Mouse (Mus musculus): ENCODE measurements around the gene Lrcol1. TPM values are rescaled to one million over a fixed set of nuclear protein-coding genes. Genes with fewer than 3 reads are reported as not detected.

The Lrcol1 gene
- polyA plus RNA-seq, 1 experiment from 2014 or later = not detected

- 86% methylated on average over 4 of the region's 4 CpGs for WGBS
- Histone ChIP-seq H3K9me3 (replicated peaks; ENCODE audit: control insufficient read depth, low read length) (no peaks in the 10 kb centered on the region), H3K27me3 (ENCODE audit: control insufficient read depth, insufficient read depth, low read length) (peaks cover 8% of the 10 kb centered on the region), H3K4me2 (ENCODE audit: low read depth, low read length) (no peak overlapping the region), H3K4me3 (ENCODE audit: low read depth, low read length) (no peak overlapping the region), H3K36me3 (replicated peaks; ENCODE audit: control insufficient read depth, insufficient read depth, low read depth, low read length) (no peaks in the 10 kb centered on the region), H3K9ac (replicated peaks; ENCODE audit: low read length) (no peak overlapping the region), H3K4me1 (ENCODE audit: control insufficient read depth, insufficient read depth, low read length) (no peaks in the 10 kb centered on the region), H3K27ac (replicated peaks; ENCODE audit: low read depth, low read length) (no peak overlapping the region)
- DNase-seq (ENCODE audit: low spot score) (no peak), ATAC-seq (replicated peaks; ENCODE audit: insufficient number of reproducible peaks, low FRiP score, low TSS enrichment, low read depth) (no peak)
Measured at GRCm38 (mm10) chr5:110345553-110345952, 1.0 kb downstream of the Lrcol1 start.

- no peaks in the 10 kb centered on the region for H3K9me3 ChIP-seq (replicated peaks; ENCODE audit: control insufficient read depth, low read length)
- WGBS = 86% methylated on average over 8 of the region's 8 CpGs
Measured at GRCm38 (mm10) chr5:110347006-110347405, 2.5 kb downstream of the Lrcol1 start.

GRCm38 (mm10) chr5:110354716-110355115 is 10.2 kb downstream of the Lrcol1 start:
- Histone ChIP-seq H3K4me1 (ENCODE audit: control insufficient read depth, insufficient read depth, low read length) (no peaks in the 10 kb centered on the region), H3K4me3 (ENCODE audit: low read depth, low read length) (no peak overlapping the region), H3K9me3 (replicated peaks; ENCODE audit: control insufficient read depth, low read length) (no peaks in the 10 kb centered on the region), H3K36me3 (replicated peaks; ENCODE audit: control insufficient read depth, insufficient read depth, low read depth, low read length) (no peaks in the 10 kb centered on the region), H3K4me2 (ENCODE audit: low read depth, low read length) (no peak overlapping the region), H3K27me3 (ENCODE audit: control insufficient read depth, insufficient read depth, low read length) (peaks cover 2% of the 10 kb centered on the region; the same call in 1 of the 2 replicates), H3K27ac (replicated peaks; ENCODE audit: low read depth, low read length) (no peak overlapping the region), H3K9ac (replicated peaks; ENCODE audit: low read length) (no peak overlapping the region)
- peak; percentile 68 for DNase-seq (ENCODE audit: low spot score)
- no peak for ATAC-seq (replicated peaks; ENCODE audit: insufficient number of reproducible peaks, low FRiP score, low TSS enrichment, low read depth)
- 15% methylated on average over 7 of the region's 7 CpGs for WGBS

More at GRCm38 (mm10) chr5:110347006-110347405, 2.5 kb downstream of the Lrcol1 start:
- no peaks in the 10 kb centered on the region for H3K4me1 ChIP-seq (ENCODE audit: control insufficient read depth, insufficient read depth, low read length)
- no peak overlapping the region for H3K4me3 ChIP-seq (ENCODE audit: low read depth, low read length)
- no peaks in the 10 kb centered on the region for H3K36me3 ChIP-seq (replicated peaks; ENCODE audit: control insufficient read depth, insufficient read depth, low read depth, low read length)
- no peak for DNase-seq (ENCODE audit: low spot score)
- no peak overlapping the region for H3K4me2 ChIP-seq (ENCODE audit: low read depth, low read length)
- peaks cover 6% of the 10 kb centered on the region for H3K27me3 ChIP-seq (ENCODE audit: control insufficient read depth, insufficient read depth, low read length)
- no peak overlapping the region for H3K27ac ChIP-seq (replicated peaks; ENCODE audit: low read depth, low read length)
- no peak for ATAC-seq (replicated peaks; ENCODE audit: insufficient number of reproducible peaks, low FRiP score, low TSS enrichment, low read depth)
- no peak overlapping the region for H3K9ac ChIP-seq (replicated peaks; ENCODE audit: low read length)

- Histone ChIP-seq H3K4me2 (ENCODE audit: low read depth, low read length) (no peak overlapping the region), H3K9me3 (replicated peaks; ENCODE audit: control insufficient read depth, low read length) (no peaks in the 10 kb centered on the region), H3K36me3 (replicated peaks; ENCODE audit: control insufficient read depth, insufficient read depth, low read depth, low read length) (no peaks in the 10 kb centered on the region), H3K27me3 (ENCODE audit: control insufficient read depth, insufficient read depth, low read length) (peaks cover 2% of the 10 kb centered on the region; the same call in 1 of the 2 replicates), H3K4me1 (ENCODE audit: control insufficient read depth, insufficient read depth, low read length) (no peaks in the 10 kb centered on the region), H3K27ac (replicated peaks; ENCODE audit: low read depth, low read length) (no peak overlapping the region), H3K4me3 (ENCODE audit: low read depth, low read length) (no peak overlapping the region), H3K9ac (replicated peaks; ENCODE audit: low read length) (no peak overlapping the region)
- DNase-seq (ENCODE audit: low spot score) (peak; percentile 94), ATAC-seq (replicated peaks; ENCODE audit: insufficient number of reproducible peaks, low FRiP score, low TSS enrichment, low read depth) (peak; percentile 16; the same call in 1 of the 2 replicates)
- 40% methylated on average over 9 of the region's 9 CpGs for WGBS
Measured at GRCm38 (mm10) chr5:110357531-110358179, 13.1 kb downstream of the Lrcol1 start.

GRCm38 (mm10) chr5:110361465-110361864 is 16.9 kb downstream of the Lrcol1 start:
- DNase-seq (ENCODE audit: low spot score) = no peak
- Histone ChIP-seq H3K27ac (replicated peaks; ENCODE audit: low read depth, low read length) (no peak overlapping the region), H3K9me3 (replicated peaks; ENCODE audit: control insufficient read depth, low read length) (no peaks in the 10 kb centered on the region), H3K36me3 (replicated peaks; ENCODE audit: control insufficient read depth, insufficient read depth, low read depth, low read length) (no peaks in the 10 kb centered on the region; the same call in 1 of the 2 replicates), H3K4me2 (ENCODE audit: low read depth, low read length) (no peak overlapping the region), H3K27me3 (ENCODE audit: control insufficient read depth, insufficient read depth, low read length) (no peaks in the 10 kb centered on the region), H3K4me3 (ENCODE audit: low read depth, low read length) (no peak overlapping the region), H3K9ac (replicated peaks; ENCODE audit: low read length) (no peak overlapping the region), H3K4me1 (ENCODE audit: control insufficient read depth, insufficient read depth, low read length) (no peaks in the 10 kb centered on the region)
- WGBS = 92% methylated on average over 6 of the region's 6 CpGs
- ATAC-seq (replicated peaks; ENCODE audit: insufficient number of reproducible peaks, low FRiP score, low TSS enrichment, low read depth) = no peak

GRCm38 (mm10) chr5:110362813-110363178 is 18.3 kb downstream of the Lrcol1 start:
- H3K4me2 ChIP-seq (ENCODE audit: low read depth, low read length) = peak overlapping the region; percentile 93
- no peaks in the 10 kb centered on the region for H3K4me1 ChIP-seq (ENCODE audit: control insufficient read depth, insufficient read depth, low read length)
- no peak overlapping the region for H3K27ac ChIP-seq (replicated peaks; ENCODE audit: low read depth, low read length)
- H3K36me3 ChIP-seq (replicated peaks; ENCODE audit: control insufficient read depth, insufficient read depth, low read depth, low read length) = no peaks in the 10 kb centered on the region; the same call in none of the 2 replicates
- no peaks in the 10 kb centered on the region for H3K9me3 ChIP-seq (replicated peaks; ENCODE audit: control insufficient read depth, low read length)
- H3K27me3 ChIP-seq (ENCODE audit: control insufficient read depth, insufficient read depth, low read length) = no peaks in the 10 kb centered on the region
- 2% methylated on average over 28 of the region's 28 CpGs for WGBS
- peak overlapping the region; percentile 48 for H3K4me3 ChIP-seq (ENCODE audit: low read depth, low read length)
- peak overlapping the region; percentile 65 for H3K9ac ChIP-seq (replicated peaks; ENCODE audit: low read length)
- DNase-seq (ENCODE audit: low spot score) = no peak
- peak; percentile 24; the same call in 1 of the 2 replicates for ATAC-seq (replicated peaks; ENCODE audit: insufficient number of reproducible peaks, low FRiP score, low TSS enrichment, low read depth)

- H3K4me3 ChIP-seq (ENCODE audit: low read depth, low read length) = peak overlapping the region; percentile 48
- WGBS = 2% methylated on average over 60 of the region's 72 CpGs
- DNase-seq (ENCODE audit: low spot score) (peak; percentile 84), ATAC-seq (replicated peaks; ENCODE audit: insufficient number of reproducible peaks, low FRiP score, low TSS enrichment, low read depth) (peak; percentile 80)
- no peaks in the 10 kb centered on the region for H3K27me3 ChIP-seq (ENCODE audit: control insufficient read depth, insufficient read depth, low read length)
- no peak overlapping the region for H3K27ac ChIP-seq (replicated peaks; ENCODE audit: low read depth, low read length)
- H3K9ac ChIP-seq (replicated peaks; ENCODE audit: low read length) = peak overlapping the region; percentile 65
- H3K36me3 ChIP-seq (replicated peaks; ENCODE audit: control insufficient read depth, insufficient read depth, low read depth, low read length) = peaks cover 2% of the 10 kb centered on the region
- H3K4me2 ChIP-seq (ENCODE audit: low read depth, low read length) = peak overlapping the region; percentile 93
- H3K9me3 ChIP-seq (replicated peaks; ENCODE audit: control insufficient read depth, low read length) = no peaks in the 10 kb centered on the region
- H3K4me1 ChIP-seq (ENCODE audit: control insufficient read depth, insufficient read depth, low read length) = no peaks in the 10 kb centered on the region
Measured at GRCm38 (mm10) chr5:110363179-110363821, 18.8 kb downstream of the Lrcol1 start.

Data from embryonic facial prominence, embryonic 11.5 days (tissue).